Mouse (Mus musculus): ENCODE measurements at regions not wholly inside any gene's neighbourhood (a gene's known extent, or its start where the extent isn't known, plus 50 kb on each side); places are given as distances from the start of the nearest gene placed in this dataset.

DNA sequence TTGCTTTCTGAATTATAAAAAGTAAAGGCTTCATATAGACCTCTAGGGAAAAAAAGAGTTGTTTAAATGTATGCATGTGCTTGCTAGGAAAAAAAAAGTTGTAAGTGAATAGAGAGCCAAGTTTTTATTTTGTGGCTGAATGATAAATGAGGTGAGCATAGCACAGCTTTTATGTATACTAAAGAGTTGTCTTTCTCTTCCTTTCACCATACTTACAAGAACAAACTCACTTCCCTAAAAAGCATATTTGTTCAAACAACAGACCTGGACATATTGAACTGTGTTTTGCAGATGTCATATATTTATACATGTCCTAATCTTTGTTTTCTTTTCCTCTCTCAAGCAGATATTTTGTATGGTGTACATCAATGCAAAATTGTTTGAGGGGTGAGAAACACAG, 119.4 kb upstream of the Hccs start:
- H3K4me1 ChIP-seq (ENCODE audit: control insufficient read depth, insufficient read depth, insufficient read length, low read length), result no peaks in the 10 kb centered on the region
- H3K36me3 ChIP-seq (ENCODE audit: control insufficient read depth, insufficient read depth, low read length), result no peaks in the 10 kb centered on the region
- TF ChIP-seq POLR2A (IDR thresholded peaks at IDR 0.05; ENCODE audit: low read depth, low read length), result no peak
- no peak for TF ChIP-seq CTCF (IDR thresholded peaks at IDR 0.05; ENCODE audit: extremely low read depth, insufficient read length, insufficient replicate concordance, low read depth, low read length)
- no peak overlapping the region for H3K4me3 ChIP-seq (ENCODE audit: low read depth, low read length)
- no peak overlapping the region for H3K27ac ChIP-seq (ENCODE audit: insufficient read depth, low read depth, low read length)
- H3K27me3 ChIP-seq (ENCODE audit: control insufficient read depth, insufficient read depth, low read length), result no peaks in the 10 kb centered on the region

DNA sequence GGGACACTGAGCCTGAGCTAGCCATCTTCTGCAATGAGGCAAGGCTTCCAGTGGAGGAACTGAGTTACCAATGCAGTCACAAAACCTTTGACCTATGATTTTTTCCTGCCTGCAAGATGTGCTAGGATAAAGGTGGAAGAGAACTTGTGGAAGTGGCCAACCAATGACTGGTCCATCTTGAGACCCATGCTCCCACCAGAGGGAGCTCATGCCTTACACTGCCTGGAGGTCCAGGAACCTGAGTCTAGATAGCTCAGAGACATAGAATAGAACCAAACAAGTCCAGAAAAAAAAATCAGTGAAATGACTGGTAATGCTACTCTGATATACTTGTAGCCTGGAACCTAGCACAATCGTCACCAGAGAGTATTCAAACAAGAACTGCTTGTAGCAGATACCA, 118.5 kb upstream of the Hccs start:
- Histone ChIP-seq H3K4me1 (ENCODE audit: control insufficient read depth, insufficient read depth, insufficient read length, low read length) (no peaks in the 10 kb centered on the region), H3K4me3 (ENCODE audit: low read depth, low read length) (no peak overlapping the region), H3K27ac (ENCODE audit: insufficient read depth, low read depth, low read length) (no peak overlapping the region), H3K36me3 (ENCODE audit: control insufficient read depth, insufficient read depth, low read length) (no peaks in the 10 kb centered on the region), H3K27me3 (ENCODE audit: control insufficient read depth, insufficient read depth, low read length) (no peaks in the 10 kb centered on the region)
- no peak for TF ChIP-seq POLR2A (IDR thresholded peaks at IDR 0.05; ENCODE audit: low read depth, low read length)
- peak; percentile 25; the same call in 1 of the 2 replicates for TF ChIP-seq CTCF (IDR thresholded peaks at IDR 0.05; ENCODE audit: extremely low read depth, insufficient read length, insufficient replicate concordance, low read depth, low read length)
- 55% methylated on average over 1 of the region's 1 CpGs for WGBS

DNA sequence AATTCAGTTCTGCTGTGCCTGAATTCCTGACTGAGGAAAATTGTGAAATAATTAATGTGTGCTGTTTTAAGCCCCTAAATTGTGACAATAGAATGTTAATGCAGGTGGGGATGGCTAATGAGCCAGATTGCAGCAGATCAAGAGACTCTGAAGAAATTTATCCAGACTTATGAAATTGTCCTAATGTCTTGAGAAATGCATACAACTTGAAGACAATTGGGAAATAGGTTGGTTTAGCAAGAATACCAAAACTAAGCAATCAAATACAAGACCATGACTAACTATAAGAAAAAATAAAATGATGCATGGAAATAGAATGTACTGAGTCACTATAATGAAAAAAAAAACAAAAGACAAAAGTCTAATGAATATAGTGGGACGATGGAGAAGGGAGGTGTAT, 113.7 kb upstream of the Hccs start:
- WGBS, result 90% methylated on average over 1 of the region's 1 CpGs

DNA sequence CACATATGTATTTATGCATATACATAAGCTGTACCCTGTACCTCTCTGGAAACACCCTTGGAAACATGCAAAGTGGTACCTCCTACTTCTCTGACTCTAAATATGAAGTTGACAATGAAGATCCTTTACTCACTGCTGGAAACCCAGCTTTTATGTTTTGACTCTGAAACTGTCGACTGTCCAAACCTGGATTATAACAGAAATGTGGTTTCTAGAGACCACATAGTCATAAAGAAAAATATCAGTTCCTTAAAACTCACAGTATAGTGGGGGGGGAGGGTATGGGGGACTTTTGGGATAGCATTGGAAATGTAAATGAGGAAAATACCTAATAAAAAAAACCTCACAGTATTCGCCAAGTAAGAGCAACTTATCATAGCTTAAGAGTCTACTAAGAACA, 76.7 kb upstream of the Hccs start:
- WGBS, result 70% methylated on average over 2 of the region's 2 CpGs
- H3K27ac ChIP-seq (ENCODE audit: insufficient read depth, low read depth, low read length), result no peak overlapping the region
- H3K36me3 ChIP-seq (ENCODE audit: control insufficient read depth, insufficient read depth, low read length), result no peaks in the 10 kb centered on the region
- no peak for TF ChIP-seq CTCF (IDR thresholded peaks at IDR 0.05; ENCODE audit: extremely low read depth, insufficient read length, insufficient replicate concordance, low read depth, low read length)
- no peak for TF ChIP-seq POLR2A (IDR thresholded peaks at IDR 0.05; ENCODE audit: low read depth, low read length)
- H3K4me1 ChIP-seq (ENCODE audit: control insufficient read depth, insufficient read depth, insufficient read length, low read length), result no peaks in the 10 kb centered on the region
- no peaks in the 10 kb centered on the region for H3K27me3 ChIP-seq (ENCODE audit: control insufficient read depth, insufficient read depth, low read length)
- no peak overlapping the region for H3K4me3 ChIP-seq (ENCODE audit: low read depth, low read length)

More for the DNA sequence above, 113.7 kb upstream of the Hccs start:
- TF ChIP-seq POLR2A (IDR thresholded peaks at IDR 0.05; ENCODE audit: low read depth, low read length) (no peak), CTCF (IDR thresholded peaks at IDR 0.05; ENCODE audit: extremely low read depth, insufficient read length, insufficient replicate concordance, low read depth, low read length) (no peak)
- H3K4me1 ChIP-seq (ENCODE audit: control insufficient read depth, insufficient read depth, insufficient read length, low read length), result no peaks in the 10 kb centered on the region
- no peaks in the 10 kb centered on the region for H3K27me3 ChIP-seq (ENCODE audit: control insufficient read depth, insufficient read depth, low read length)
- H3K4me3 ChIP-seq (ENCODE audit: low read depth, low read length), result no peak overlapping the region
- H3K36me3 ChIP-seq (ENCODE audit: control insufficient read depth, insufficient read depth, low read length), result no peaks in the 10 kb centered on the region
- no peak overlapping the region for H3K27ac ChIP-seq (ENCODE audit: insufficient read depth, low read depth, low read length)

DNA sequence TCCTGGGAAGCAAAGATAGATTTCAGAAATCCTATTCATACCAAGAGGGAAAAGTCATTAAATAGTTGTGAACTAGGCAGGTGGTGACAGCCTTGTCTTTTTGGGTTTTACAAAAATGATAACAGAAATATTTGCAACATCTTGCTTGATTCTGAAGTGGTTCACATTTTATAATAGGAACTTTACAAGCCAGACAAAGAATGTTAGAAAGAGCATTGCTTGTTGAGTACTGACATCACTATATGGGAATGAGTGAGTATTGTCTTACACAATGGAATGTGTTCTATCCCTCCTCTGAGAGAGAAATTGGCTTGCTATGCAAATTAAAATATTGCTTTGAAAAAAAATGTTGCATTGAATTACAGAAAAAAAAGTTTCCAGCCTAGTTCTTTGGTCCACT, 66.5 kb upstream of the Hccs start:
- Histone ChIP-seq H3K36me3 (ENCODE audit: control insufficient read depth, insufficient read depth, low read length) (no peaks in the 10 kb centered on the region), H3K27ac (ENCODE audit: insufficient read depth, low read depth, low read length) (no peak overlapping the region), H3K4me3 (ENCODE audit: low read depth, low read length) (no peak overlapping the region), H3K4me1 (ENCODE audit: control insufficient read depth, insufficient read depth, insufficient read length, low read length) (no peaks in the 10 kb centered on the region), H3K27me3 (ENCODE audit: control insufficient read depth, insufficient read depth, low read length) (no peaks in the 10 kb centered on the region)
- no peak for TF ChIP-seq POLR2A (IDR thresholded peaks at IDR 0.05; ENCODE audit: low read depth, low read length)
- no peak for TF ChIP-seq CTCF (IDR thresholded peaks at IDR 0.05; ENCODE audit: extremely low read depth, insufficient read length, insufficient replicate concordance, low read depth, low read length)
